Mouse (Mus musculus) E14TG2a.4 (cell line): Measurements from ENCODE around the gene Uspl1.
"Not testable (repeated sequence)": the region's sequence is repeated elsewhere in the genome, so short reads cannot be mapped to it uniquely, and the experiment has no call there.

Experiments
- H3K27me3 ChIP-seq: 2 replicates; pipeline ENCODE4 v1.6.1; 2014; ENCODE audit warnings: low read length, control low read depth; ENCODE audit not compliant: insufficient read depth
- H3K36me3 ChIP-seq: 2 replicates; pipeline ENCODE4 v1.6.1; 2014; ENCODE audit warnings: low read length, control low read depth; ENCODE audit not compliant: insufficient read depth
- H3K4me1 ChIP-seq: replicated peaks from 2 replicates; pipeline ENCODE4 v1.6.1; 2014; ENCODE audit warnings: low read depth, low read length, control low read depth
- H3K4me3 ChIP-seq: replicated peaks from 2 replicates; pipeline ENCODE4 v1.5.1; 2014; ENCODE audit warnings: mild to moderate bottlenecking, low read length
- H3K9me3 ChIP-seq: 2 replicates; pipeline ENCODE4 v1.6.1; 2014; ENCODE audit warnings: low read length, control low read depth
- CTCF ChIP-seq: conservative IDR thresholded peaks from 2 replicates; pipeline ENCODE4 v1.5.1; 2014; ENCODE audit warnings: low read length
- NANOG ChIP-seq: IDR thresholded peaks from 2 replicates; pipeline ENCODE4 v1.6.1; 2014; ENCODE audit warnings: borderline replicate concordance, low read length, mixed read lengths
- POU5F1 ChIP-seq: IDR thresholded peaks from 2 replicates; pipeline ENCODE4 v1.6.1; 2014; ENCODE audit warnings: low read length, borderline replicate concordance

Gene Uspl1

GRCm38 (mm10) chr5:149184104-149184843, at the start of gene Uspl1, which contains the start of gene Hmgb1:
Gene Uspl1 (plus strand): TSS chr5:149184350.
Gene Hmgb1 (minus strand): TSS chr5:149184489.
- Histone ChIP-seq H3K9me3 (no peaks in the 10 kb centered on the region), H3K4me1 (peaks cover 57% of the 10 kb centered on the region), H3K27me3 (no peaks in the 10 kb centered on the region), H3K4me3 (peak within 1 kb of the TSS; percentile 97), H3K36me3 (peaks cover 38% of the 10 kb centered on the region)
- TF ChIP-seq NANOG = no peak
- peak; percentile 37; the same call in 1 of the 2 replicates for TF ChIP-seq POU5F1
- no peak for TF ChIP-seq CTCF

DNA sequence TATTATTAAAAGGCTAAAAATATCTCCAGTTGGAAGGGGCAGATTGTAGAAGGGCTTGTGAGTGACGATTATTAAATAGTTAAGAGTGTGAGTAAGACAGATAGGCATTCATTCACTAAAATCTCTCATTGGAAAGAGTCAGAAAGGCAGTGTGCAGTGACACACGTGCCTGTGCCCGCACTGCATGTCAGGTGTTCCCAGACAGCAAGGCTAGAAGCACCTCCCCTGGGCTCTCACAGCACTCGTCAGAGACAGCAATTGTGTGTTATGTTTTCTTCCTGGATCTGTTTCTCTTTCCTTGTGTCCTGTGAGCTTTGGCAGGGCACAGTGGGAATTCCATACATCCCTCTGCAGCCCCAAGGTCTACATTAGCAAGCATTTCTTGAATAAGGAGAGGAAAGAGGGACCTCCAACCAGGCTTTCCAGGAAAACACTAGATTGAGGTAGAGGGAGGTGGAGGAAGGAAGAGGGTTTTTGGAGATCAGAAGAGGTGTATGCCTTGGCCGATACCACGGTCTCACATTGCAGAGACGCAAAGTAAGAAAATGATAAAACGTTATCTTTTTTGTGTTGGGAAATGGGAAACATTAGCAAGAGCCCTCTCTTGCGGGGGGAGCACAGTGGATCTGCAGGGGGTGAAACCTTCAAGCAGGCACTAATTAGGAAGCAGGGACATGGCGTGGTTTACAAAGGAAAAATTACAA, 49.2 kb upstream of the Uspl1 start:
- H3K27me3 ChIP-seq = peaks cover 8% of the 10 kb centered on the region; the same call in 1 of the 2 replicates
- no peaks in the 10 kb centered on the region for H3K4me1 ChIP-seq
- no peaks in the 10 kb centered on the region for H3K36me3 ChIP-seq
- no peaks in the 10 kb centered on the region for H3K9me3 ChIP-seq
- no peak for TF ChIP-seq POU5F1
- no peak for TF ChIP-seq CTCF
- TF ChIP-seq NANOG = no peak
- H3K4me3 ChIP-seq = no peak overlapping the region

- Histone ChIP-seq H3K27me3 (0 out of 2 replicates have a peak, but pooled peaks cover 5% of the 10 kb centered on the region), H3K4me1 (peaks cover 5% of the 10 kb centered on the region), H3K4me3 (no peak overlapping the region), H3K9me3 (no peaks in the 10 kb centered on the region), H3K36me3 (no peaks in the 10 kb centered on the region)
- TF ChIP-seq POU5F1 (no peak), NANOG (no peak), CTCF (no peak)
Observed at GRCm38 (mm10) chr5:149135455-149136354, 48.4 kb upstream of the Uspl1 start.

DNA sequence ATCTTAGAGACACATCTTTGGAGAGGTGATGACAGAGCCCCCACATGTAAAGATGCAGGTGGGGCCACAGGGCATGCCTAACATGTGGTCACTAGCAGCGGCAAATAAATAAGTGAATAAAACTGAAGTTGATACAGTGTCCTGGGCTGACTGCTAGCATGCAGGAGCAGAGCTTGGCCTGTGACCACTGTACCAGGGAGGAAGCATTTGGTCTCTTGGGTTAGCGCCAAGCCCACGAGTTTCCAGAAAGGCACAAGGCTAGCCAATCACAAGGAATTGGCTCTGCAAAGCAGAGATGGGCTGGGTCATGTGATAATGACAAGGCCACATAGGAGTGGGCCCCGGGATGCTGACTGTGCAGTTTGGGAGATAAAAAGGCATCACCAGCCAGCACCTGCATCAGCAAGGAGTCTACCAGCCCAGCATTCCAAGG, 47.2 kb upstream of the Uspl1 start:
- TF ChIP-seq NANOG = no peak
- TF ChIP-seq CTCF = no peak
- no peak for TF ChIP-seq POU5F1
- peaks cover 7% of the 10 kb centered on the region for H3K4me1 ChIP-seq
- no peak overlapping the region for H3K4me3 ChIP-seq
- no peaks in the 10 kb centered on the region for H3K9me3 ChIP-seq
- H3K36me3 ChIP-seq = no peaks in the 10 kb centered on the region
- H3K27me3 ChIP-seq = 0 out of 2 replicates have a peak, but pooled peaks cover 5% of the 10 kb centered on the region

DNA sequence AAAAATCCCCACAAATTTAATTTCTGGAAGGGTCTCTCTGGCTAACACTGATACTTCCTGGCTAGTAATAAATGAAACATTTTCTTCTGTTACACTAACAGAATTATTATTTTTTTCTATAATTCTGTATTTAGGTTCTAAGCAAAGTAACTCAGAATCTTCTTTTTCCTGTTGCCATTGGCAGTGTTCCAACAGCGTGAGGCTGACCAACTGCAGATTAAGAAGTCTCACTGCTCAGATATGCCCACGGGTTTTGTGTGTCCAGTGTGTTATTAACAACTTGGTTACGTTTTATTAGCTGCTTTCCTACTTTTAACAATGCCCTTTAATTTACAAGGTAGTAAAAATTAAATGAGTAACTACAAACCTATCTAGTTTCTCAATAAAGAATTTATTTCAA, 46.7 kb upstream of the Uspl1 start:
- TF ChIP-seq CTCF = no peak
- TF ChIP-seq NANOG = no peak
- TF ChIP-seq POU5F1 = no peak
- Histone ChIP-seq H3K27me3 (0 out of 2 replicates have a peak, but pooled peaks cover 5% of the 10 kb centered on the region), H3K4me1 (peaks cover 7% of the 10 kb centered on the region), H3K36me3 (no peaks in the 10 kb centered on the region), H3K4me3 (no peak overlapping the region), H3K9me3 (no peaks in the 10 kb centered on the region)

GRCm38 (mm10) chr5:149138087-149138486, 46.1 kb upstream of the Uspl1 start:
- H3K9me3 ChIP-seq, H3K4me1 ChIP-seq, H3K27me3 ChIP-seq, H3K36me3 ChIP-seq, H3K4me3 ChIP-seq: not testable (repeated sequence)

- Histone ChIP-seq H3K4me1 (peaks cover 15% of the 10 kb centered on the region), H3K9me3 (no peaks in the 10 kb centered on the region), H3K4me3 (peak overlapping the region; percentile 17), H3K36me3 (no peaks in the 10 kb centered on the region), H3K27me3 (peaks cover 21% of the 10 kb centered on the region)
- no peak for TF ChIP-seq CTCF
- no peak for TF ChIP-seq POU5F1
- no peak for TF ChIP-seq NANOG
Observed at GRCm38 (mm10) chr5:149140336-149140735, 43.8 kb upstream of the Uspl1 start.

DNA sequence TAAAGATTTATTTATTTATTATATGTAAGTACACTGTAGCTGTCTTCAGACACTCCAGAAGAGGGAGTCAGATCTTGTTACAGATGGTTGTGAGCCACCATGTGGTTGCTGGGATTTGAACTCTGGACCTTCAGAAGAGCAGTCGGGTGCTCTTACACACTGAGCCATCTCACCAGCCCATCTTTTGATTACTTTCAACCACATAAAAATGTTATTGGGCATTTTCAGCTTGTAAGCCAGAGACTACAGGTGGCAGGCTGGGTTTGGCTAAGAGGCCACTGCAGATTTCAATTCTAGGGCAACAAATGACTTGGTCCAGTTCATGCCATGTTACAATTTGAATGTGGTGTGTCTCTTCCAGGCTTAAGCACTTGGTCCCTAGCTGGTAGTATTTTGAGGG, 43.0 kb upstream of the Uspl1 start:
- H3K36me3 ChIP-seq, H3K9me3 ChIP-seq, H3K4me3 ChIP-seq: not testable (repeated sequence)
- Histone ChIP-seq H3K27me3 (peaks cover 23% of the 10 kb centered on the region), H3K4me1 (peaks cover 15% of the 10 kb centered on the region)
